Mouse (Mus musculus): ENCODE results near the gene Bmp2. TPM values are rescaled to one million over a fixed set of nuclear protein-coding genes. Genes with fewer than 3 reads are reported as not detected.
A peak's percentile ranks its signal among the peaks of the same experiment; 100 is the strongest.

Gene Bmp2
- 8.8 and 10.0 TPM in 2 replicates for polyA plus RNA-seq (2015; fragmentation: Nextera tagmentation; extraction: Ambion mirVana)

- H3K4me3 ChIP-seq (ENCODE audit: low read length) = peak within 1 kb of the TSS; percentile 61
- H3K27ac ChIP-seq (ENCODE audit: low read length) = no peak within 1 kb of the TSS
- peak; percentile 57 for ATAC-seq (ENCODE audit: low FRiP score, low TSS enrichment)
- 0% methylated on average over 94 of the region's 110 CpGs for WGBS
- peak within 1 kb of the TSS; percentile 83 for H3K4me2 ChIP-seq (replicated peaks; ENCODE audit: low read depth, low read length)
- no peaks in the 10 kb centered on the region for H3K9me3 ChIP-seq (ENCODE audit: low read length)
- peaks cover 16% of the 10 kb centered on the region for H3K4me1 ChIP-seq (ENCODE audit: insufficient read depth, low read length)
- H3K36me3 ChIP-seq (ENCODE audit: insufficient read depth, low read length) = no peaks in the 10 kb centered on the region
- peaks cover 22% of the 10 kb centered on the region for H3K27me3 ChIP-seq (ENCODE audit: insufficient read depth, low read length)
- peak within 1 kb of the TSS; percentile 68 for H3K9ac ChIP-seq (replicated peaks; ENCODE audit: low read length)
These were observed at the start of gene Bmp2 for GRCm38 (mm10) chr2:133552031-133552841. Bmp2 (plus strand) TSS chr2:133552159.

GRCm38 (mm10) chr2:133505678-133506077, 46.3 kb upstream of the Bmp2 start:
- no peaks in the 10 kb centered on the region for H3K27me3 ChIP-seq (ENCODE audit: insufficient read depth, low read length)
- no peak overlapping the region for H3K27ac ChIP-seq (ENCODE audit: low read length)
- no peak overlapping the region for H3K9ac ChIP-seq (replicated peaks; ENCODE audit: low read length)
- H3K4me3 ChIP-seq (ENCODE audit: low read length) = no peak overlapping the region
- no peak overlapping the region for H3K4me2 ChIP-seq (replicated peaks; ENCODE audit: low read depth, low read length)
- no peak for ATAC-seq (ENCODE audit: low FRiP score, low TSS enrichment)
- H3K4me1 ChIP-seq (ENCODE audit: insufficient read depth, low read length) = 0 out of 2 replicates have a peak, but pooled peaks cover 6% of the 10 kb centered on the region
- H3K36me3 ChIP-seq (ENCODE audit: insufficient read depth, low read length) = no peaks in the 10 kb centered on the region
- WGBS = 59% methylated on average over 2 of the region's 2 CpGs
- H3K9me3 ChIP-seq (ENCODE audit: low read length) = no peaks in the 10 kb centered on the region

- 62% methylated on average over 4 of the region's 4 CpGs for WGBS
These were observed 44.9 kb upstream of the Bmp2 start for GRCm38 (mm10) chr2:133507045-133507444.

GRCm38 (mm10) chr2:133509141-133509540, 42.8 kb upstream of the Bmp2 start:
- Histone ChIP-seq H3K4me1 (ENCODE audit: insufficient read depth, low read length) (0 out of 2 replicates have a peak, but pooled peaks cover 6% of the 10 kb centered on the region), H3K4me3 (ENCODE audit: low read length) (peak overlapping the region; percentile 22), H3K9me3 (ENCODE audit: low read length) (no peaks in the 10 kb centered on the region), H3K27me3 (ENCODE audit: insufficient read depth, low read length) (no peaks in the 10 kb centered on the region), H3K4me2 (replicated peaks; ENCODE audit: low read depth, low read length) (peak overlapping the region; percentile 48), H3K9ac (replicated peaks; ENCODE audit: low read length) (peak overlapping the region; percentile 37; the same call in 1 of the 2 replicates), H3K27ac (ENCODE audit: low read length) (no peak overlapping the region), H3K36me3 (ENCODE audit: insufficient read depth, low read length) (no peaks in the 10 kb centered on the region)
- WGBS = 17% methylated on average over 16 of the region's 16 CpGs
- ATAC-seq (ENCODE audit: low FRiP score, low TSS enrichment) = peak; percentile 27; the same call in 1 of the 2 replicates

More at GRCm38 (mm10) chr2:133507045-133507444, 44.9 kb upstream of the Bmp2 start:
- Histone ChIP-seq H3K9ac (replicated peaks; ENCODE audit: low read length) (no peak overlapping the region), H3K27ac (ENCODE audit: low read length) (no peak overlapping the region), H3K4me2 (replicated peaks; ENCODE audit: low read depth, low read length) (no peak overlapping the region), H3K9me3 (ENCODE audit: low read length) (no peaks in the 10 kb centered on the region), H3K27me3 (ENCODE audit: insufficient read depth, low read length) (no peaks in the 10 kb centered on the region), H3K4me3 (ENCODE audit: low read length) (no peak overlapping the region), H3K36me3 (ENCODE audit: insufficient read depth, low read length) (no peaks in the 10 kb centered on the region), H3K4me1 (ENCODE audit: insufficient read depth, low read length) (0 out of 2 replicates have a peak, but pooled peaks cover 6% of the 10 kb centered on the region)
- no peak for ATAC-seq (ENCODE audit: low FRiP score, low TSS enrichment)

GRCm38 (mm10) chr2:133511011-133511779, 40.8 kb upstream of the Bmp2 start:
- no peak overlapping the region for H3K4me3 ChIP-seq (ENCODE audit: low read length)
- no peak overlapping the region for H3K4me2 ChIP-seq (replicated peaks; ENCODE audit: low read depth, low read length)
- WGBS = 68% methylated on average over 9 of the region's 9 CpGs
- H3K9me3 ChIP-seq (ENCODE audit: low read length) = no peaks in the 10 kb centered on the region
- no peak overlapping the region for H3K27ac ChIP-seq (ENCODE audit: low read length)
- H3K4me1 ChIP-seq (ENCODE audit: insufficient read depth, low read length) = 0 out of 2 replicates have a peak, but pooled peaks cover 6% of the 10 kb centered on the region
- no peak for ATAC-seq (ENCODE audit: low FRiP score, low TSS enrichment)
- H3K36me3 ChIP-seq (ENCODE audit: insufficient read depth, low read length) = no peaks in the 10 kb centered on the region
- H3K9ac ChIP-seq (replicated peaks; ENCODE audit: low read length) = no peak overlapping the region
- H3K27me3 ChIP-seq (ENCODE audit: insufficient read depth, low read length) = no peaks in the 10 kb centered on the region

GRCm38 (mm10) chr2:133516331-133517046, 35.5 kb upstream of the Bmp2 start:
- H3K27me3 ChIP-seq (ENCODE audit: insufficient read depth, low read length) = no peaks in the 10 kb centered on the region
- H3K4me3 ChIP-seq (ENCODE audit: low read length) = no peak overlapping the region
- H3K9me3 ChIP-seq (ENCODE audit: low read length) = no peaks in the 10 kb centered on the region
- WGBS = 82% methylated on average over 4 of the region's 4 CpGs
- H3K9ac ChIP-seq (replicated peaks; ENCODE audit: low read length) = no peak overlapping the region
- ATAC-seq (ENCODE audit: low FRiP score, low TSS enrichment) = no peak
- no peaks in the 10 kb centered on the region for H3K36me3 ChIP-seq (ENCODE audit: insufficient read depth, low read length)
- H3K27ac ChIP-seq (ENCODE audit: low read length) = no peak overlapping the region
- H3K4me2 ChIP-seq (replicated peaks; ENCODE audit: low read depth, low read length) = no peak overlapping the region
- H3K4me1 ChIP-seq (ENCODE audit: insufficient read depth, low read length) = no peaks in the 10 kb centered on the region

GRCm38 (mm10) chr2:133517867-133518266, 34.1 kb upstream of the Bmp2 start:
- 81% methylated on average over 2 of the region's 2 CpGs for WGBS
- H3K9ac ChIP-seq (replicated peaks; ENCODE audit: low read length) = no peak overlapping the region
- no peak for ATAC-seq (ENCODE audit: low FRiP score, low TSS enrichment)

GRCm38 (mm10) chr2:133521193-133521592, 30.8 kb upstream of the Bmp2 start:
- no peaks in the 10 kb centered on the region for H3K36me3 ChIP-seq (ENCODE audit: insufficient read depth, low read length)
- no peaks in the 10 kb centered on the region for H3K27me3 ChIP-seq (ENCODE audit: insufficient read depth, low read length)
- no peaks in the 10 kb centered on the region for H3K9me3 ChIP-seq (ENCODE audit: low read length)
- H3K9ac ChIP-seq (replicated peaks; ENCODE audit: low read length) = no peak overlapping the region
- no peak overlapping the region for H3K27ac ChIP-seq (ENCODE audit: low read length)
- H3K4me1 ChIP-seq (ENCODE audit: insufficient read depth, low read length) = no peaks in the 10 kb centered on the region
- H3K4me3 ChIP-seq (ENCODE audit: low read length) = no peak overlapping the region
- 67% methylated on average over 5 of the region's 5 CpGs for WGBS
- no peak for ATAC-seq (ENCODE audit: low FRiP score, low TSS enrichment)
- no peak overlapping the region for H3K4me2 ChIP-seq (replicated peaks; ENCODE audit: low read depth, low read length)

More at GRCm38 (mm10) chr2:133517867-133518266, 34.1 kb upstream of the Bmp2 start:
- Histone ChIP-seq H3K27ac (ENCODE audit: low read length) (no peak overlapping the region), H3K27me3 (ENCODE audit: insufficient read depth, low read length) (no peaks in the 10 kb centered on the region), H3K36me3 (ENCODE audit: insufficient read depth, low read length) (no peaks in the 10 kb centered on the region), H3K4me2 (replicated peaks; ENCODE audit: low read depth, low read length) (no peak overlapping the region), H3K4me3 (ENCODE audit: low read length) (no peak overlapping the region), H3K4me1 (ENCODE audit: insufficient read depth, low read length) (no peaks in the 10 kb centered on the region), H3K9me3 (ENCODE audit: low read length) (no peaks in the 10 kb centered on the region)

- 73% methylated on average over 2 of the region's 2 CpGs for WGBS
- Histone ChIP-seq H3K36me3 (ENCODE audit: insufficient read depth, low read length) (no peaks in the 10 kb centered on the region), H3K27ac (ENCODE audit: low read length) (no peak overlapping the region)
These were observed 29.8 kb upstream of the Bmp2 start for GRCm38 (mm10) chr2:133522121-133522520.

More at GRCm38 (mm10) chr2:133522121-133522520, 29.8 kb upstream of the Bmp2 start:
- H3K9ac ChIP-seq (replicated peaks; ENCODE audit: low read length) = no peak overlapping the region
- H3K4me2 ChIP-seq (replicated peaks; ENCODE audit: low read depth, low read length) = no peak overlapping the region
- no peaks in the 10 kb centered on the region for H3K27me3 ChIP-seq (ENCODE audit: insufficient read depth, low read length)
- no peak overlapping the region for H3K4me3 ChIP-seq (ENCODE audit: low read length)
- ATAC-seq (ENCODE audit: low FRiP score, low TSS enrichment) = no peak
- H3K9me3 ChIP-seq (ENCODE audit: low read length) = no peaks in the 10 kb centered on the region
- H3K4me1 ChIP-seq (ENCODE audit: insufficient read depth, low read length) = no peaks in the 10 kb centered on the region
